Mouse (Mus musculus): ENCODE measurements around the gene Gm15114. TPM values are rescaled to one million over a fixed set of nuclear protein-coding genes. Genes with fewer than 3 reads are reported as not detected.
"Not testable (repeated sequence)": the region's sequence is repeated elsewhere in the genome, so short reads cannot be mapped to it uniquely, and the experiment has no call there.

The Gm15114 gene
- not detected in 2 replicates for polyA plus RNA-seq (2015; fragmentation: Nextera tagmentation; extraction: Ambion mirVana)

GRCm38 (mm10) chrX:148488649-148489048, at the start of gene Gm15114:
Gene Gm15114, plus strand, starts transcription at chrX:148488949.
- not testable (repeated sequence) for DNase-seq (ENCODE audit: low spot score)

Other genes starting within 250 kb of the Gm15114 start
- not detected in 2 replicates for gene Gm8334, start 126.2 kb downstream of the Gm15114 start, polyA plus RNA-seq (2015; fragmentation: Nextera tagmentation; extraction: Ambion mirVana)
- gene Gm15127, start 174.6 kb downstream of the Gm15114 start, polyA plus RNA-seq (2015; fragmentation: Nextera tagmentation; extraction: Ambion mirVana): not detected in 2 replicates

All from thymus, postnatal 0 days (tissue).